Mouse (Mus musculus) embryonic facial prominence, embryonic 13.5 days (tissue): ENCODE results near the gene Wdfy2. TPM values are rescaled to one million over a fixed set of nuclear protein-coding genes. Genes with fewer than 3 reads are reported as not detected.
A peak's percentile ranks its signal among the peaks of the same experiment; 100 is the strongest.

Source experiments
- ATAC-seq: fragments of 200-750 bp; cut with Nextera tagmentation; 2 replicates; pipeline ENCODE4 v1.8.0; 2017; ENCODE audit warnings: low read depth; ENCODE audit not compliant: insufficient number of reproducible peaks, insufficient read depth, low FRiP score, low TSS enrichment
- H3K27ac ChIP-seq: fragments of 300-500 bp; sonication (generic); 2 replicates; pipeline ENCODE4 v1.5.1; 2015; ENCODE audit warnings: moderate library complexity, mild to moderate bottlenecking, inconsistent platforms
- H3K27me3 ChIP-seq: fragments of 300-500 bp; sonication (generic); 2 replicates; pipeline ENCODE4 v1.6.1; 2015; ENCODE audit warnings: mild to moderate bottlenecking, inconsistent platforms
- H3K36me3 ChIP-seq: fragments of 300-500 bp; sonication (generic); 2 replicates; pipeline ENCODE4 v1.6.1; 2015; ENCODE audit warnings: mild to moderate bottlenecking, inconsistent platforms
- H3K4me1 ChIP-seq: fragments of 300-500 bp; sonication (generic); 2 replicates; pipeline ENCODE4 v1.6.1; 2015; ENCODE audit warnings: inconsistent platforms
- H3K4me2 ChIP-seq: fragments of 300-500 bp; sonication (generic); 2 replicates; pipeline ENCODE4 v1.6.1; 2015; ENCODE audit warnings: moderate library complexity, mild to moderate bottlenecking, inconsistent platforms
- H3K4me3 ChIP-seq: fragments of 300-500 bp; sonication (generic); 2 replicates; pipeline ENCODE4 v1.5.1; 2015; ENCODE audit warnings: mild to moderate bottlenecking, inconsistent platforms
- H3K9ac ChIP-seq: fragments of 300-500 bp; sonication (generic); 2 replicates; pipeline ENCODE4 v1.6.1; 2015; ENCODE audit warnings: mild to moderate bottlenecking, inconsistent platforms
- H3K9me3 ChIP-seq: fragments of 300-500 bp; sonication (generic); 2 replicates; pipeline ENCODE4 v1.6.1; 2016; ENCODE audit warnings: inconsistent platforms
- WGBS: fragments of 180-500 bp; shearing (Covaris S2); methylation state at CpG from one replicate; pipeline ENCODE4 v1.1.7; 2015; ENCODE audit warnings: mixed read lengths; 5-methylcytosine and 5-hydroxymethylcytosine counted together
- polyA plus RNA-seq: library from polyadenylated mRNA; unstranded; fragments of >200 nt; fragmentation: Nextera tagmentation; extraction: Ambion mirVana; gene quantifications from 2 replicates; pipeline ENCODE4 v1.2.1, GENCODE M21; 2015

Gene Wdfy2
- polyA plus RNA-seq: 7.4 and 9.2 TPM in 2 replicates

- Histone ChIP-seq H3K27ac (peak within 1 kb of the TSS; percentile 69), H3K27me3 (no peaks in the 10 kb centered on the region), H3K9me3 (no peaks in the 10 kb centered on the region), H3K36me3 (peaks cover 6% of the 10 kb centered on the region; the same call in 1 of the 2 replicates), H3K4me3 (peak within 1 kb of the TSS; percentile 85), H3K4me1 (peaks cover 17% of the 10 kb centered on the region), H3K4me2 (peak within 1 kb of the TSS; percentile 68), H3K9ac (peak within 1 kb of the TSS; percentile 84)
- ATAC-seq: peak; percentile 66
- WGBS: under 1% methylated on average over 48 of the region's 49 CpGs
Measured at GRCm38 (mm10) chr14:62837641-62838252, at the start of gene Wdfy2. Gene Wdfy2, plus strand, starts transcription at chr14:62837678.

DNA sequence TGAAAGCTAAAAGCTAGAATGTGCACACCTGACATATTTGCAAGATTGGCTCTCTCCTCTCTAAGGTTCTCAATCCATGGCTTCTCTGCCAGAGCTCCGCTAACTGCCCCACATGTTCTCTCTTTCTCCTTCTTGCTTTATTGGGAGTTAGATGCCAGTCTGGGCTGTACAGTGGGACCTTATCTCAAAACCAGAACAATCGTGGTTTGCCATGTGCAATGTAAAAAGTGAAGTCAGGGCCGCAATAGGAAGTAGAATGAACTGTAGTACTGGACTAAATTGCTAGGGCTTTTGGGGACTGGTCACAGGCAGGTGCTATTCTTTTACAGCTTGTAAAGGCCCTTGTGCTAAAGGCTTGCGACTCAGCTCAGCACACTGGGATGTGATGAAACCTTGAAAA lies 48.2 kb upstream of the Wdfy2 start:
- no peak overlapping the region for H3K4me3 ChIP-seq
- WGBS: 68% methylated on average over 4 of the region's 4 CpGs

DNA sequence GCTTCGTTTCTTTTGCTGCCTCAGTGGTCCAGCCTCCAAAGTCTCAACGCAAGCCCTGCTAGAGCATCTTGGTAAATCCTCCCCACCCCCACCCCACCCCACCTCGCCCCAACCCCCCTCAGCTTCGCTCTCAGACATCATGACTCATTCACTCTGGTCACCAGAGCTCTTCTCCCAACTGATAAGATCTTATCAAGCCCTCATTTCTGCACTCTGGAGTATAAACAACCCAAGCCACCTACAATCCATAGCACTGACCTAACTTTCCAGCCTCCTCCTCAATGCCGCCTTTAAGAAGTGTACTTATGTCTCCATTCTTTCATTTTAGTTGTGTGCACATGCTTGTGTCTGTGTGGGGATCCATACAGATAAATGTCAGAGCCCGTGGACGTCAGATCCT lies 41.8 kb upstream of the Wdfy2 start:
- H3K27me3 ChIP-seq: no peaks in the 10 kb centered on the region
- ATAC-seq: no peak
- H3K27ac ChIP-seq: no peak overlapping the region
- no peaks in the 10 kb centered on the region for H3K36me3 ChIP-seq
- whole genome bisulfite sequencing: 78% methylated on average over 7 of the region's 7 CpGs
- no peaks in the 10 kb centered on the region for H3K9me3 ChIP-seq
- H3K4me1 ChIP-seq: peaks cover 11% of the 10 kb centered on the region; the same call in 1 of the 2 replicates
- no peak overlapping the region for H3K4me3 ChIP-seq
- no peak overlapping the region for H3K9ac ChIP-seq
- no peak overlapping the region for H3K4me2 ChIP-seq

More for the DNA sequence above, 48.2 kb upstream of the Wdfy2 start:
- peaks cover 4% of the 10 kb centered on the region; the same call in 1 of the 2 replicates for H3K4me1 ChIP-seq
- H3K27ac ChIP-seq: no peak overlapping the region
- H3K36me3 ChIP-seq: no peaks in the 10 kb centered on the region
- no peak overlapping the region for H3K4me2 ChIP-seq
- ATAC-seq: no peak
- H3K9ac ChIP-seq: no peak overlapping the region
- no peaks in the 10 kb centered on the region for H3K27me3 ChIP-seq
- no peaks in the 10 kb centered on the region for H3K9me3 ChIP-seq

- Histone ChIP-seq H3K27ac (no peak overlapping the region), H3K4me1 (peaks cover 11% of the 10 kb centered on the region; the same call in 1 of the 2 replicates), H3K36me3 (no peaks in the 10 kb centered on the region), H3K4me2 (peak overlapping the region; percentile 44), H3K9ac (no peak overlapping the region), H3K4me3 (no peak overlapping the region), H3K9me3 (no peaks in the 10 kb centered on the region), H3K27me3 (no peaks in the 10 kb centered on the region)
- no peak for ATAC-seq
- WGBS: 2% methylated on average over 4 of the region's 4 CpGs
Measured at GRCm38 (mm10) chr14:62798608-62799101, 38.8 kb upstream of the Wdfy2 start.

DNA sequence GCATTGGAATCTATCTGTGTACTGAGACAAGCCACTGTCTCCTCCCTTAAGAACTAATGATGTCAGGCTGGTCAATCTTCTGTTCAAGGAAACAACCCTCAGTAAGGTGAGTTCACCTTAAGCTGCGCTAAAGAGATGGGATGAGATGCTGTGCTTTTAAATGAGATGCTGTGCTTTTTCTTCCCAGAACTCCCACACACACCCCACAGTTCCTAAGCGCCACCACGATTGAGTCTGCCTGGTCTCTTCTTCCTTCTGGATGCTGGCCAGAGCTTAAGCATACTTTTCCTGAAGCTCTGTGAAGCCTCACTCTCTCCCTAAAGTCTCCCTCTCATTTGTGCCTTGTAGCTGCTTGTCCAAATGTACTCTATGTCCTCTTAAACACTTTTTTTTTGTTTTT lies 36.7 kb upstream of the Wdfy2 start:
- Histone ChIP-seq H3K4me3 (no peak overlapping the region), H3K36me3 (no peaks in the 10 kb centered on the region), H3K4me1 (peaks cover 7% of the 10 kb centered on the region; the same call in 1 of the 2 replicates), H3K27ac (no peak overlapping the region), H3K9me3 (no peaks in the 10 kb centered on the region), H3K4me2 (no peak overlapping the region), H3K27me3 (no peaks in the 10 kb centered on the region), H3K9ac (no peak overlapping the region)
- WGBS: 75% methylated on average over 3 of the region's 3 CpGs
- no peak for ATAC-seq

DNA sequence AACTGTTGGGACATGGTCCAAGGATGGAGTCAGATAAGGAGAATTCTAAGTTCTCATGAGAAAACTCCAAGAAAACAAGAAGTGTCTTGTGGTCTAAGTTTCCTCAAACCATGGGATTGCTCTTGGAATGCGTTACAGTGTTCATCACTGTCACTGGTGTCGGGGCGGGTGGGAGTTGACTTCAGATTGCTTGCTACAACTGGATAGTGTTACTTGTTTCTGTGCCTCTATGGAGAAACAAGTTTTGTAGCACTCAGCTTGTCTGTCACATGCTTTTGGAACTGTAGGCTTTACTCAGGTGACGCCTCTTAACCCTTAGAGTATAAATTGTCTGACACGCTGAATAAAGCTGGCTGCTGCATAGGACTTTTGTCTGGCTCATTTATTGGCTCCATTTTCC lies 34.3 kb upstream of the Wdfy2 start:
- ATAC-seq: no peak
- 68% methylated on average over 5 of the region's 5 CpGs for WGBS
- H3K4me3 ChIP-seq: no peak overlapping the region

GRCm38 (mm10) chr14:62806921-62807320 lies 30.6 kb upstream of the Wdfy2 start:
- no peaks in the 10 kb centered on the region for H3K36me3 ChIP-seq
- 62% methylated on average over 3 of the region's 3 CpGs for WGBS
- no peaks in the 10 kb centered on the region for H3K27me3 ChIP-seq
- H3K9ac ChIP-seq: no peak overlapping the region
- H3K4me2 ChIP-seq: no peak overlapping the region
- no peak overlapping the region for H3K4me3 ChIP-seq
- H3K27ac ChIP-seq: no peak overlapping the region
- H3K9me3 ChIP-seq: no peaks in the 10 kb centered on the region
- no peaks in the 10 kb centered on the region for H3K4me1 ChIP-seq
- ATAC-seq: no peak

More for the DNA sequence above, 34.3 kb upstream of the Wdfy2 start:
- H3K4me1 ChIP-seq: peaks cover 7% of the 10 kb centered on the region; the same call in 1 of the 2 replicates
- no peaks in the 10 kb centered on the region for H3K27me3 ChIP-seq
- H3K36me3 ChIP-seq: no peaks in the 10 kb centered on the region
- H3K9ac ChIP-seq: no peak overlapping the region
- H3K4me2 ChIP-seq: no peak overlapping the region
- no peak overlapping the region for H3K27ac ChIP-seq
- no peaks in the 10 kb centered on the region for H3K9me3 ChIP-seq

GRCm38 (mm10) chr14:62808661-62809523 lies 28.6 kb upstream of the Wdfy2 start:
- WGBS: 65% methylated on average over 7 of the region's 7 CpGs
- H3K4me2 ChIP-seq: no peak overlapping the region
- H3K9me3 ChIP-seq: no peaks in the 10 kb centered on the region
- no peaks in the 10 kb centered on the region for H3K27me3 ChIP-seq
- no peaks in the 10 kb centered on the region for H3K4me1 ChIP-seq
- no peak for ATAC-seq
- H3K27ac ChIP-seq: no peak overlapping the region
- H3K36me3 ChIP-seq: no peaks in the 10 kb centered on the region
- no peak overlapping the region for H3K9ac ChIP-seq
- no peak overlapping the region for H3K4me3 ChIP-seq

- Histone ChIP-seq H3K4me2 (no peak overlapping the region), H3K9ac (no peak overlapping the region), H3K27me3 (no peaks in the 10 kb centered on the region), H3K4me1 (no peaks in the 10 kb centered on the region), H3K9me3 (no peaks in the 10 kb centered on the region), H3K4me3 (no peak overlapping the region), H3K27ac (no peak overlapping the region), H3K36me3 (no peaks in the 10 kb centered on the region)
- no peak for ATAC-seq
- WGBS: 58% methylated on average over 5 of the region's 5 CpGs
Measured at GRCm38 (mm10) chr14:62812765-62813164, 24.7 kb upstream of the Wdfy2 start.

- no peaks in the 10 kb centered on the region for H3K4me1 ChIP-seq
- WGBS: 63% methylated on average over 6 of the region's 6 CpGs
Measured at GRCm38 (mm10) chr14:62814567-62814966, 22.9 kb upstream of the Wdfy2 start.

GRCm38 (mm10) chr14:62816827-62817226 lies 20.7 kb upstream of the Wdfy2 start:
- no peaks in the 10 kb centered on the region for H3K9me3 ChIP-seq
- H3K27ac ChIP-seq: no peak overlapping the region
- ATAC-seq: no peak
- H3K36me3 ChIP-seq: no peaks in the 10 kb centered on the region
- H3K27me3 ChIP-seq: no peaks in the 10 kb centered on the region
- no peak overlapping the region for H3K9ac ChIP-seq
- 81% methylated on average over 4 of the region's 4 CpGs for WGBS
- no peaks in the 10 kb centered on the region for H3K4me1 ChIP-seq
- H3K4me2 ChIP-seq: no peak overlapping the region
- H3K4me3 ChIP-seq: no peak overlapping the region

More at GRCm38 (mm10) chr14:62814567-62814966, 22.9 kb upstream of the Wdfy2 start:
- no peak overlapping the region for H3K27ac ChIP-seq
- H3K4me2 ChIP-seq: no peak overlapping the region
- ATAC-seq: no peak
- H3K9ac ChIP-seq: no peak overlapping the region
- H3K27me3 ChIP-seq: no peaks in the 10 kb centered on the region
- no peaks in the 10 kb centered on the region for H3K36me3 ChIP-seq
- no peak overlapping the region for H3K4me3 ChIP-seq
- H3K9me3 ChIP-seq: no peaks in the 10 kb centered on the region
